Mouse (Mus musculus) megakaryocyte-erythroid progenitor cell, adult 5 weeks (primary cell): ENCODE data around the gene Sars2. TPM values are rescaled to one million over a fixed set of nuclear protein-coding genes. Genes with fewer than 3 reads are reported as not detected.

Source experiments
- polyA plus RNA-seq: library from polyadenylated mRNA; stranded (reverse); fragments of >175 nt; gene quantifications from 2 replicates; pipeline ENCODE4 v1.2.3, GENCODE M21; 2012

Gene Sars2
- 46.8 and 59.0 TPM in 2 replicates for polyA plus RNA-seq

DNA sequence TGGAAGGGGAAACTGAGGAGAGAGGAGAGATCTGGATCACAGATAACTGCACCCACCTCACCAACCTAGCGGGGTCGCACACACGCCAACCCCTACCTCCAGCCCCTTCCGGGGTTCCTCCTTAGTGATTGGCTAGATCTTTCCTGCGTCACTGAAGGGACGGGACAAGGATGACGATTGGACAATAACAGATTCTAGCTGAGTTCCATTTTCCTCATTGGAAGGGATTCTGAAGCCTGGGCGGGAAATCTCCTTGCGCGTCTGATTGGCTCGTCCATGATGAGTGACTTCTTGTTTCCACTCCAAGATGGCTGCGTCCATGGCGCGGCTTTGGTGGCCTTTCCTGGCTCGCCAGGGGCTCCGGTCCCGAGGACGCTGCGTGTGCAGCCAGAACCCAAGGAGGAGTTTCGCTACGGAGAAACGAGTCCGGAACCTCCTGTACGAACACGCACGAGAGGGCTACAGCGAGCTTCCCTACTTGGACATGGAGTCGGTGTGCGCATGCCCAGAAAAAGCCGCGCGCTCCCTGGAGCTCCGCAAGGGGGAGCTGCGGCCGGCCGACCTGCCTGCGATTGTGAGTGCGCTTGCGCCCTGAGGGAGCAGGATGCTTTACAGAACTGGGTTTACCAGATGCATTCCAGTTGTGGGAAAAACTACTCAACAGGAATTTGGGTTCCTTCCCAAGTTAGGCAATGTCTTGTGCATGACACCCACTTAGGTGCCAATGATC, at the start of gene Sars2, which contains the start of gene Mrps12:
Gene Sars2 (plus strand): TSS at position 284 of the 730 bp plus-strand sequence.
Gene Mrps12 (minus strand): TSS at position 112 of the 730 bp plus-strand sequence.

GRCm38 (mm10) chr7:28692545-28693320, 49.1 kb upstream of the Sars2 start, which contains the start of gene Fbxo27:
Gene Fbxo27 (plus strand): TSS chr7:28692849.

GRCm38 (mm10) chr7:28716590-28717281, 25.1 kb upstream of the Sars2 start, which contains the start of gene Fbxo17:
Gene Fbxo17 (plus strand): TSS chr7:28716804.

GRCm38 (mm10) chr7:28756079-28756478, 14.3 kb downstream of the Sars2 start, which contains the start of gene Ccer2:
Gene Ccer2 (plus strand): TSS chr7:28756174.

GRCm38 (mm10) chr7:28766173-28766879, 24.5 kb downstream of the Sars2 start, which contains the start of gene Sirt2:
Gene Sirt2 (plus strand): TSS chr7:28766735.

DNA sequence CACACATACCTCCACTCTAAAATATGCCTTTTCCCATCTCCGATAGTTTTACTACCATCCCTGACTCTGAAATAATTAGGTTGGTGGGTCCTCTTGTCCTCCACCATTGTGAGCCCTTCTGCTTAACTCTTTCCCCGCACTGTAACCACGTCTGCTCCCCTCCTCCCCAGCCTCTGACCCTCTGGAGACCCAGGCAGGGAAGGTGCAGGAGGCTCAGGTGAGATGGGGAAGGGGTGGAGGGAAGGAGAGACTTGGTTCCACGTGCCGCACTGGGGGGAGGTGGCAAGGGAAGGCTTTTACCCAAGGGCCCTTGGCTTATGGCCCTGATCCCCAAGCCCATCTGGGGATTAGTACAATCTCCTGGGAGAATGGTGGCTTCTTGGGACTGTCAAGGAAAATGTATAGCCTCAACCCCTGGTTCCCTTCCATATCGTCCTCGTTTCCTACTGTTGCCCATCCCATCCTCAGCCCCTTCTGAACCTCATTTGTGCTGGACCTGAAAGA, 25.7 kb downstream of the Sars2 start, which contains the start of gene Nfkbib:
Gene Nfkbib (minus strand): TSS at position 51 of the 504 bp plus-strand sequence.

GRCm38 (mm10) chr7:28788307-28789195, 46.8 kb downstream of the Sars2 start, which contains the start of gene Rinl:
Gene Rinl (plus strand): TSS chr7:28788969.

Other genes starting within 250 kb of the Sars2 start
- gene Ifnl2, start 231.5 kb upstream of the Sars2 start, polyA plus RNA-seq, result not detected in 2 replicates
- not detected in 2 replicates for gene Ifnl3, start 219.2 kb upstream of the Sars2 start, polyA plus RNA-seq
- gene Sycn, start 201.1 kb upstream of the Sars2 start, polyA plus RNA-seq, result not detected in 2 replicates
- gene Nccrp1, start 194.7 kb upstream of the Sars2 start, polyA plus RNA-seq, result 5.8 and 5.9 TPM in 2 replicates
- 92.1 and 106 TPM in 2 replicates for gene Samd4b, start 143.8 kb upstream of the Sars2 start, polyA plus RNA-seq
- 41.7 and 46.1 TPM in 2 replicates for gene Pak4, start 143.8 kb upstream of the Sars2 start, polyA plus RNA-seq
- not detected in 2 replicates for gene Acp7, start 110.7 kb upstream of the Sars2 start, polyA plus RNA-seq
- gene Fbxo27, start 49.1 kb upstream of the Sars2 start, polyA plus RNA-seq, result 0.17 and 0.21 TPM in 2 replicates
- 1.5 and 2.0 TPM in 2 replicates for gene Fbxo17, start 25.2 kb upstream of the Sars2 start, polyA plus RNA-seq
- gene Mrps12, start 172 bp upstream of the Sars2 start, polyA plus RNA-seq, result 279 and 329 TPM in 2 replicates
- gene Ccer2, start 14.2 kb downstream of the Sars2 start, polyA plus RNA-seq, result not detected in 2 replicates
- gene Sirt2, start 24.7 kb downstream of the Sars2 start, polyA plus RNA-seq, result 169 and 196 TPM in 2 replicates
- gene Nfkbib, start 25.5 kb downstream of the Sars2 start, polyA plus RNA-seq, result 199 and 221 TPM in 2 replicates
- gene Rinl, start 47.0 kb downstream of the Sars2 start, polyA plus RNA-seq, result 81.2 and 117 TPM in 2 replicates
- gene Hnrnpl, start 66.5 kb downstream of the Sars2 start, polyA plus RNA-seq, result 401 and 425 TPM in 2 replicates
- 29.7 and 33.0 TPM in 2 replicates for gene Ech1, start 83.2 kb downstream of the Sars2 start, polyA plus RNA-seq
- gene Lgals4, start 91.9 kb downstream of the Sars2 start, polyA plus RNA-seq, result 1.2 and 3.4 TPM in 2 replicates
- gene Lgals7, start 121.9 kb downstream of the Sars2 start, polyA plus RNA-seq, result 0.29 and 0.53 TPM in 2 replicates
- gene Capn12, start 139.4 kb downstream of the Sars2 start, polyA plus RNA-seq, result not detected in 2 replicates
- gene Actn4, start 220.3 kb downstream of the Sars2 start, polyA plus RNA-seq, result 339 and 350 TPM in 2 replicates
- 182 and 191 TPM in 2 replicates for gene Eif3k, start 239.9 kb downstream of the Sars2 start, polyA plus RNA-seq
- 292 and 327 TPM in 2 replicates for gene Map4k1, start 240.1 kb downstream of the Sars2 start, polyA plus RNA-seq